Mouse (Mus musculus): Measurements from ENCODE around the gene Aplnr.

DNA sequence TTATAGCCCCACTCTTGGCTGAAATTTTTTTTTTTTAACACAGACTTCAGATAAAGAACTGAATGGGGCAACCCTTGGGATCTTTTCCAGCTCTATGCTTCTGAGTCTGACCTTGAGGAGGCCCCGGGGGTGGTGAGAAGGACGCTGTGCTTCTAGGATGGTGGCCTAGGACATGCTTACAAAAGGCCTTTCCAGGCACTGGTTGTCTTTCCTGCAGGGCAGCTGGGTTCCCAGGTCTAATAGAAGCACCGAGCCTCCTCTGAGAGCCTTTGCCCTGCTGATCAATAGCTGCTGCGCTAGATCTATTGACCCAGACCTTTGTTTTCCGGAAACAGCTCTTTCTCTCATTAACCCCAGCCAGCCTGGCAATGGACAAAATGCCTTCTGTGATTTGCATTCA is 40.1 kb upstream of the Aplnr start:
- no peak for TF ChIP-seq GATA1 (IDR thresholded peaks at IDR 0.05; ENCODE audit: borderline replicate concordance, low read length)
- TF ChIP-seq FLI1 (IDR thresholded peaks at IDR 0.05; ENCODE audit: low read length) = no peak
